In the genomic region with DNA sequence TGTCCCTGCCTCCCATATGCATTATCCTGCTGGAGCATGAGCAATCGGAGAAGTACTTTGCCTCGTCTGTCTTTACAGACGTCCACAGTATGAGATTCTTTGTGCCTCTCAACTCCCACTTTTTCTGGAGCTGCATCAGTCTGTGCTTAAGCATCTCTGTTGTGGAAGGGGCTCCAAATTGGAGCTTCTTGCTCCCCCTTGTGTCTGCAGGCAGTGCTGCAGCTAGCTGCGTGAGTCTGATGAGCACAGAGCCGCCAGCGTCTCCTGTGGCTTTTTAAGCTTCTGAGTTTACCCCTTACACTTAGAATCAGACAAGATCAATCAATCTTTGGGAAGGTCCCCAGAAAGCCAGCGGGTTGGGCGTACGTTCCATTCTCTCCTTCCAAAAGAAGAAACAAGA, we compare ENCODE assay signal across 9 mouse cellular contexts. TPM values are rescaled to one million over a fixed set of nuclear protein-coding genes. Genes with fewer than 3 reads are reported as not detected.
DNase-seq lines count a peak whose midpoint lies in the region; TF ChIP-seq lines count a peak whose summit lies in the region.
"Had no signal": no experiment of that assay in that cellular context is flagged by ENCODE, and none has a peak within 500 bp of the region (broad histone marks: within the 10 kb centered on the region; RNA-seq: fewer than 3 reads in every experiment).

No protein-coding gene starts in this region.

- H3K4me3 ChIP-seq in layer of hippocampus, adult 2 months = no peak overlapping the region
- H3K4me3 ChIP-seq: limb, embryonic 15.5 days had no signal

- no peak overlapping the region for H3K27ac ChIP-seq in layer of hippocampus, adult 2 months
- H3K27ac ChIP-seq: limb, embryonic 15.5 days had no signal

- peak; percentile 86 for TF ChIP-seq CTCF in layer of hippocampus, adult 2 months (conservative IDR thresholded peaks at IDR 0.05)

- peak; percentile 24 for DNase-seq in cerebellum, adult 9-10 months
- no peak for DNase-seq in cerebellum, adult 8-10 months
- peak; percentile 56 for DNase-seq in 3T3-L1 (ENCODE audit: low read depth, low spot score)
- peak; percentile 58 for DNase-seq in adrenal gland, adult 2 months
- DNase-seq in forelimb bud, embryonic 11.5 days (ENCODE audit: low read depth, low spot score) = peak; percentile 67
- DNase-seq in layer of hippocampus, adult 2 months (ENCODE audit: low spot score in 2 of 2) = peak; percentile 60 to 73
- peak; percentile 74 for DNase-seq in lung, postnatal 10 days
- DNase-seq in spleen, adult 12 weeks (ENCODE audit: low spot score) = peak; percentile 21

RNA-seq across cellular contexts. Expression of a gene that starts 10.2 kb away (rescaled TPM):
- total RNA-seq in adrenal gland, adult 2 months (2021) = 1 to 10 TPM in 1 of 2 experiments, under 1 TPM in 1; 0.43 to 1.2 TPM
- polyA plus RNA-seq in adrenal gland, adult 2 months (2012; rRNA removed) = 0.08 TPM in 1 of 2 replicates, not detected in the other
- not detected for total RNA-seq in layer of hippocampus, adult 2 months (2021)
